Mouse (Mus musculus) T-cell, adult 66 days (primary cell): ENCODE measurements around the gene Samd4. TPM values are rescaled to one million over a fixed set of nuclear protein-coding genes. Genes with fewer than 3 reads are reported as not detected.

Experiments used
- total RNA-seq, 2 experiments: library from RNA; stranded (reverse); gene quantifications; 3 replicates in 1 of 2; 4 replicates in 1 of 2; pipeline ENCODE4 v1.2.4; 2023

The Samd4 gene
- total RNA-seq = under 1 TPM; 0.26 to 0.36 TPM

DNA sequence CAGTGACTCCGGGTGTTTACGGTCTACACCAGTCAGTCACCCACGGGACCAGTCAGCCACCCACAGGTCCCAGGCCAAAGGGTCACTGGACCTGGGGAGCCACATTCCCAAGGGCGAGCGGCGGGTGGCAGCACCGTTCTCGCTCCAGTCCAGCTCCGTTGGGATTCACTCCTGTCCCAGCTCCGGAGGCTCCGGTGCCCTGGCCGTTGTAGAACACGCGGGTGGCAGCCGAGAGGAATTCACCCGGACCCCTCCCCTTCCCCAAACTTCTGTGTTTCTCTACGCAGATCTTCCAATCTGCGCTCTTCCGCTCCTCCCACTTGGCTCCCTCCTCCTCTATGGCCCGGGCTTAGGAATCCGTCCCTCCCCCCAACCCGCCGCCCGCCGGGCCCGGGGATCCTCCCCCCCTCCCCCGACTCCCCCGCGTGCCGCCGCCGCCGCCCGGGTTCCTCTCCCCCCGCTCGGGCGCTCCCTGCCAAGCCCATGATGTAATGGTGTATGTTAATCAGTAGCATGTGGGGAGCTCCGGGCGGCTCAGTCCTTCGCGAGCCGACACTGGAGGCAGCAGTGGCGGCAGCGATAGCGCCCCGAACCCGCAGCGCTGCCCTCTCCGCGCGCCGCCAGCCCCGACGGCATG, at the start of gene Samd4:
Samd4 (plus strand) TSS at position 424 of the 637 bp plus-strand sequence.

Other genes starting within 250 kb of the Samd4 start
- 1 to 10 TPM; 1.0 to 1.9 TPM for gene Cdkn3, start 122.3 kb upstream of the Samd4 start, total RNA-seq
- gene Cnih1, start 94.4 kb upstream of the Samd4 start, total RNA-seq = 10 to 100 TPM; 31.3 to 32.5 TPM
- 100 to 1,000 TPM; 107 to 117 TPM for gene Gmfb, start 60.6 kb upstream of the Samd4 start, total RNA-seq
- 10 to 100 TPM; 23.3 to 25.0 TPM for gene Cgrrf1, start 50.7 kb upstream of the Samd4 start, total RNA-seq